Mouse (Mus musculus): ENCODE data around the gene Pex1. TPM values are rescaled to one million over a fixed set of nuclear protein-coding genes. Genes with fewer than 3 reads are reported as not detected.

The Pex1 gene
- polyA plus RNA-seq, 2 experiments = 3.8 to 4.0 TPM

DNA sequence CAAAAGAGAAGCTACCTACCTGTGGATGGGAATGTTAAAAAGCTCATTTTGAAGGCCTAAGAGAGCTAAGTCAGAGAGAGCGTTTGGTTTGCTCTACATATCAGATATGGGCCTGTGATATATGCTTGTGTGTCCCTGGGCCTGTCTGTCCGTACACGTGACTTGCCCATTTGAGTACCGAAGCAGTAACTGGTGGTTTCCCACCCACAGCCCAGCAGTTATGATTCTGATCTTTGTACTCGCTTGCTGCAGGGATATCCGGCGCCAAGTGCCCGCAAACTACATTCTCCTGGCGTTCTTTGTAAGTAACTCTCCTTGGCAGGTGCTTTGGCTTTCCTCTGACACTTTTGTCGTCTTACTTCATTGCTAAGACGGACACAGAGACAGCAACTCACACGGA lies 70.7 kb downstream of the Pex1 start:
- WGBS (ENCODE audit: insufficient replicate concordance) = 49% methylated on average over 12 of the region's 12 CpGs
- no peaks in the 10 kb centered on the region for H3K9me3 ChIP-seq (ENCODE audit: control insufficient read depth, low read length)
- no peak overlapping the region for H3K4me2 ChIP-seq (ENCODE audit: low read depth)
- no peaks in the 10 kb centered on the region for H3K36me3 ChIP-seq (replicated peaks; ENCODE audit: control insufficient read depth, insufficient read depth, low read depth)
- H3K4me1 ChIP-seq (replicated peaks; ENCODE audit: control insufficient read depth in 2 of 2, insufficient read depth in 2 of 2, low read length in 1 of 2) = peaks cover 0 to 8% of the 10 kb centered on the region in 2 experiments; a peak in 2 of 4 replicates
- H3K4me3 ChIP-seq (ENCODE audit: insufficient read depth in 1 of 2, low read depth in 2 of 2, low read length in 2 of 2) = no peak overlapping the region
- no peak overlapping the region for H3K27ac ChIP-seq
- DNase-seq (ENCODE audit: low read depth in 3 of 3, low spot score in 3 of 3) (no peak), ATAC-seq (ENCODE audit: insufficient read depth) (no peak)
- H3K9ac ChIP-seq (replicated peaks) = no peak overlapping the region
- no peaks in the 10 kb centered on the region for H3K27me3 ChIP-seq (ENCODE audit: control insufficient read depth, insufficient read depth, low read length)
- TF ChIP-seq CTCF (IDR thresholded peaks at IDR 0.05; ENCODE audit: low read depth) = no peak
- TF ChIP-seq EP300 (IDR thresholded peaks at IDR 0.05; ENCODE audit: low read depth) = no peak

DNA sequence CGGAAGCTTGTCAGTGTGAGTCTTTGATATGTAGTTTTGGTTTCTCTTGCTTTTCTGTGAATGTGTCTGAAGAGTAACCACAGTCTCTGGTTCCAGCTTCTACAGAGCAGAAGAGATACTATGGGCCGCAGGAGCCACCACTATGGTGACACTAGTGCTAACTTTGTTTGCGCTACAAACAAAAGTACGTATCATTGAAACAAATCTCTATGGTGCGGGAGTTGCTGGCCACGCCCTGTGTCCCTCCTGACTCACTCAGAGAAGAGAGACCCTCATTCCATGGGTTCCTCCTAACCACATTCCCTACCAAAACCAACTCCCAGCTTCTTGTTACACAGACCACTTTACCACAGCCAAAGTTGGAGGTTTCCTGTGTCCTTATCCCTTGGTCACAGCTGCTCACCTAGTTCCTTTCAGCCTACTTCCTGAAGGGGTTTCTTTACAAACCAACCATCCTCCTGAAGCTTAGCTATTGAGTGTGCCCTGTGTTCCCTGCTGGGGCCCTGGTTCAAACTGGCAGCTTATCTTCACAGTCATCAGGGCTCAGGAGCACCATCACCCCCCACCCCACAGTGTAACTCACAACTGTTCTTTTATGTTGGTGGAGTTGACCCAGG lies 74.2 kb downstream of the Pex1 start:
- 15% methylated on average over 6 of the region's 6 CpGs for WGBS (ENCODE audit: insufficient replicate concordance)
- Histone ChIP-seq H3K27me3 (ENCODE audit: control insufficient read depth, insufficient read depth, low read length) (no peaks in the 10 kb centered on the region), H3K36me3 (replicated peaks; ENCODE audit: control insufficient read depth, insufficient read depth, low read depth) (no peaks in the 10 kb centered on the region), H3K9ac (replicated peaks) (no peak overlapping the region), H3K4me1 (replicated peaks; ENCODE audit: control insufficient read depth in 2 of 2, insufficient read depth in 2 of 2, low read length in 1 of 2) (peaks cover 0 to 8% of the 10 kb centered on the region in 2 experiments; a peak in 2 of 4 replicates), H3K4me3 (ENCODE audit: insufficient read depth in 1 of 2, low read depth in 2 of 2, low read length in 2 of 2) (no peak overlapping the region), H3K27ac (no peak overlapping the region), H3K9me3 (ENCODE audit: control insufficient read depth, low read length) (no peaks in the 10 kb centered on the region), H3K4me2 (ENCODE audit: low read depth) (no peak overlapping the region)
- TF ChIP-seq EP300 (IDR thresholded peaks at IDR 0.05; ENCODE audit: low read depth) (no peak), CTCF (IDR thresholded peaks at IDR 0.05; ENCODE audit: low read depth) (no peak)
- DNase-seq (ENCODE audit: low read depth in 3 of 3, low spot score in 3 of 3) = no peak
- ATAC-seq (ENCODE audit: insufficient read depth) = peak; percentile 62

Small RNA genes within 50 kb of the gene (microRNA-seq; reads per million reads assigned to microRNA genes)
- not detected for gene Gm26238

Other genes starting within 250 kb of the Pex1 start
- 6.5 and 10.9 TPM in 2 replicates for gene Fam133b, start 52.2 kb upstream of the Pex1 start, polyA plus RNA-seq (2012; rRNA removed)
- 11.6 and 11.7 TPM in 2 replicates for gene Fam133b, start 52.2 kb upstream of the Pex1 start, polyA plus RNA-seq (2014; fragmentation: Nextera tagmentation; extraction: Ambion mirVana)
- gene 1700109H08Rik, start 24.5 kb upstream of the Pex1 start, polyA plus RNA-seq (2012; rRNA removed) = 1.2 and 1.9 TPM in 2 replicates
- gene 1700109H08Rik, start 24.5 kb upstream of the Pex1 start, polyA plus RNA-seq (2014; fragmentation: Nextera tagmentation; extraction: Ambion mirVana) = 0.50 and 0.71 TPM in 2 replicates
- 2.3 and 4.1 TPM in 2 replicates for gene Rbm48, start 519 bp downstream of the Pex1 start, polyA plus RNA-seq (2012; rRNA removed)
- 5.7 and 6.2 TPM in 2 replicates for gene Rbm48, start 519 bp downstream of the Pex1 start, polyA plus RNA-seq (2014; fragmentation: Nextera tagmentation; extraction: Ambion mirVana)
- gene Tmbim7, start 55.1 kb downstream of the Pex1 start, polyA plus RNA-seq (2012; rRNA removed) = not detected in 2 replicates
- not detected in 2 replicates for gene Tmbim7, start 55.1 kb downstream of the Pex1 start, polyA plus RNA-seq (2014; fragmentation: Nextera tagmentation; extraction: Ambion mirVana)
- 17.8 and 25.4 TPM in 2 replicates for gene Gatad1, start 61.1 kb downstream of the Pex1 start, polyA plus RNA-seq (2012; rRNA removed)
- gene Gatad1, start 61.1 kb downstream of the Pex1 start, polyA plus RNA-seq (2014; fragmentation: Nextera tagmentation; extraction: Ambion mirVana) = 27.7 and 30.1 TPM in 2 replicates
- 2.3 and 3.1 TPM in 2 replicates for gene Ankib1, start 206.9 kb downstream of the Pex1 start, polyA plus RNA-seq (2012; rRNA removed)
- 3.8 and 4.3 TPM in 2 replicates for gene Ankib1, start 206.9 kb downstream of the Pex1 start, polyA plus RNA-seq (2014; fragmentation: Nextera tagmentation; extraction: Ambion mirVana)
- 8.2 and 13.0 TPM in 2 replicates for gene Krit1, start 207.1 kb downstream of the Pex1 start, polyA plus RNA-seq (2012; rRNA removed)
- gene Krit1, start 207.1 kb downstream of the Pex1 start, polyA plus RNA-seq (2014; fragmentation: Nextera tagmentation; extraction: Ambion mirVana) = 15.6 and 15.7 TPM in 2 replicates
- gene Lrrd1, start 249.1 kb downstream of the Pex1 start, polyA plus RNA-seq (2012; rRNA removed) = 0.02 TPM in 1 of 2 replicates, not detected in the other
- 0.05 TPM in 1 of 2 replicates, not detected in the other for gene Lrrd1, start 249.1 kb downstream of the Pex1 start, polyA plus RNA-seq (2014; fragmentation: Nextera tagmentation; extraction: Ambion mirVana)

Data from liver, embryonic 14.5 days (tissue).